Mouse (Mus musculus) liver, embryonic 18 days (tissue): ENCODE measurements around the gene Bpifa2. TPM values are rescaled to one million over a fixed set of nuclear protein-coding genes. Genes with fewer than 3 reads are reported as not detected.

Source experiments
- polyA plus RNA-seq: library from polyadenylated mRNA; depleted of rRNA; stranded (reverse); fragments of >200 nt; gene quantifications from 2 replicates; pipeline ENCODE4 v1.2.3, GENCODE M21; 2012; rRNA removed

The Bpifa2 gene
- not detected in 2 replicates for polyA plus RNA-seq

DNA sequence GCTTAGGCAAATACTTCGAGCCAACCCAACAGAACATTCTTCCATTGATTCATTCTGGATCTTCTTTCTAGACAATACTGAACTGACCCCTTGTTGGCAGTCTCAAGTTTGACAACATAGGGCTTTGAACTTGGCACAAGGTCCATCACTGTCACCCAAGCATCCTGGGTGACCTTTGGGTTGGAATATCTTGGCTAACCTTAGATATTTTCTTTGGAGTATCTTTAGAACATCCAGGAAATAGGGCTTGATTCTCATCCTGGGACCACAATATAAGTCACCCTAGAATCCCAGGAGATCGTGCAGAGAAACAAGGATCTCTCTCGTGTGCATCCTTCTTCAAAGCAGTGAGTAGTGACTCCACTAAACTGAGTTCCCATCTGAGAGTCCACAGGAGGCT lies at the start of gene Bpifa2:
Bpifa2 (plus strand) TSS at position 301 of the 400 bp plus-strand sequence.

DNA sequence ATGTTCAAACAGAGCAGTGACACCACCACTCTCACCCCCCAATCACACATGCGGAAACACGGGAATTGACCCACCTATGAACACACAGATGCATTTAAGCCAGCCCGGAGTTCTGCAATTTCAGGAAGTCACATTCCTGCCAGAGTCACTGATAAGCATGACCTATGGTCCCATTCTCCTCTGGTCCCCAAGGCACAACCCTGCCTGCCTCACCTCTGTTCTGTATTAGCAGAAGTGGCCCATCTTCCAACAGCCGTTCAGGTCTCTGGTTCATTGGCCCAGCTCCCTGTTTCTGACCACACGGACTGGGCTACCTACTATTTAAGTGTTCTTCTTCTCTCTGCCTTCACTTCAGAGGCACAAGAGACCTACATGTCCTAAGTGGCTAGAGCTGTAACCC lies 33.5 kb upstream of the Bpifa2 start, which contains the start of gene Bpifa6:
Bpifa6 (plus strand) TSS at position 364 of the 400 bp plus-strand sequence.

Other genes starting within 250 kb of the Bpifa2 start
- 0.07 TPM in 2 replicates for gene Efcab8, start 228.3 kb upstream of the Bpifa2 start, polyA plus RNA-seq
- not detected in 2 replicates for gene Sun5, start 137.2 kb upstream of the Bpifa2 start, polyA plus RNA-seq
- not detected in 2 replicates for gene Bpifb2, start 133.2 kb upstream of the Bpifa2 start, polyA plus RNA-seq
- not detected in 2 replicates for gene Bpifb6, start 107.9 kb upstream of the Bpifa2 start, polyA plus RNA-seq
- gene Bpifb3, start 90.0 kb upstream of the Bpifa2 start, polyA plus RNA-seq = 0.03 and 0.04 TPM in 2 replicates
- 0.04 TPM in 1 of 2 replicates, not detected in the other for gene Bpifb4, start 70.1 kb upstream of the Bpifa2 start, polyA plus RNA-seq
- gene Bpifa6, start 33.3 kb upstream of the Bpifa2 start, polyA plus RNA-seq = not detected in 2 replicates
- gene Bpifa3, start 122.1 kb downstream of the Bpifa2 start, polyA plus RNA-seq = not detected in 2 replicates
- not detected in 2 replicates for gene Bpifa1, start 134.6 kb downstream of the Bpifa2 start, polyA plus RNA-seq
- not detected in 2 replicates for gene Bpifa5, start 154.3 kb downstream of the Bpifa2 start, polyA plus RNA-seq
- 0.05 and 0.07 TPM in 2 replicates for gene Bpifb1, start 182.6 kb downstream of the Bpifa2 start, polyA plus RNA-seq
- gene Bpifb5, start 215.5 kb downstream of the Bpifa2 start, polyA plus RNA-seq = not detected in 2 replicates
- 0.01 TPM in 1 of 2 replicates, not detected in the other for gene Bpifb9a, start 249.6 kb downstream of the Bpifa2 start, polyA plus RNA-seq